Mouse (Mus musculus): ENCODE measurements around the gene Castor1.

Gene Castor1

GRCm38 (mm10) chr11:4235052-4235655, 17.1 kb downstream of the Castor1 start:
- no peak for ATAC-seq (ENCODE audit: low TSS enrichment)

GRCm38 (mm10) chr11:4235665-4236545, 17.9 kb downstream of the Castor1 start, which contains the start of gene Osm:
TSS of gene Osm (plus strand) at chr11:4236420.
- no peak for ATAC-seq (ENCODE audit: low TSS enrichment)

- ATAC-seq (ENCODE audit: low TSS enrichment): no peak
Observed at GRCm38 (mm10) chr11:4236546-4237067, 18.6 kb downstream of the Castor1 start.

GRCm38 (mm10) chr11:4237389-4237912, 19.4 kb downstream of the Castor1 start:
- no peak for ATAC-seq (ENCODE audit: low TSS enrichment)

- no peak for ATAC-seq (ENCODE audit: low TSS enrichment)
Observed at GRCm38 (mm10) chr11:4238167-4238566, 20.1 kb downstream of the Castor1 start.

- no peak for ATAC-seq (ENCODE audit: low TSS enrichment)
Observed at GRCm38 (mm10) chr11:4239691-4240090, 21.7 kb downstream of the Castor1 start.

- ATAC-seq (ENCODE audit: low TSS enrichment): no peak
Observed at GRCm38 (mm10) chr11:4240151-4240550, 22.1 kb downstream of the Castor1 start.

- no peak for ATAC-seq (ENCODE audit: low TSS enrichment)
Observed at GRCm38 (mm10) chr11:4241180-4241579, 23.2 kb downstream of the Castor1 start.

- no peak for ATAC-seq (ENCODE audit: low TSS enrichment)
Observed at GRCm38 (mm10) chr11:4246126-4246525, 28.1 kb downstream of the Castor1 start.

GRCm38 (mm10) chr11:4246623-4247022, 28.6 kb downstream of the Castor1 start:
- no peak for ATAC-seq (ENCODE audit: low TSS enrichment)

- ATAC-seq (ENCODE audit: low TSS enrichment): no peak
Observed at GRCm38 (mm10) chr11:4247201-4247959, 29.4 kb downstream of the Castor1 start.

- no peak for ATAC-seq (ENCODE audit: low TSS enrichment)
Observed at GRCm38 (mm10) chr11:4249151-4249550, 31.1 kb downstream of the Castor1 start.

GRCm38 (mm10) chr11:4250290-4250689, 32.3 kb downstream of the Castor1 start:
- ATAC-seq (ENCODE audit: low TSS enrichment): no peak

- no peak for ATAC-seq (ENCODE audit: low TSS enrichment)
Observed at GRCm38 (mm10) chr11:4251376-4251775, 33.4 kb downstream of the Castor1 start.

- ATAC-seq (ENCODE audit: low TSS enrichment): no peak
Observed at GRCm38 (mm10) chr11:4252886-4253285, 34.9 kb downstream of the Castor1 start.

GRCm38 (mm10) chr11:4256846-4257607, 39.0 kb downstream of the Castor1 start, which contains the start of gene Lif:
TSS of gene Lif (plus strand) at chr11:4257557.
- no peak for ATAC-seq (ENCODE audit: low TSS enrichment)

- no peak for ATAC-seq (ENCODE audit: low TSS enrichment)
Observed at GRCm38 (mm10) chr11:4257756-4258155, 39.7 kb downstream of the Castor1 start.

- ATAC-seq (ENCODE audit: low TSS enrichment): peak; percentile 69; the same call in 1 of the 2 replicates
Observed at GRCm38 (mm10) chr11:4258657-4259082, 40.6 kb downstream of the Castor1 start.

GRCm38 (mm10) chr11:4260463-4261187, 42.6 kb downstream of the Castor1 start:
- ATAC-seq (ENCODE audit: low TSS enrichment): no peak

GRCm38 (mm10) chr11:4261188-4261494, 43.1 kb downstream of the Castor1 start:
- ATAC-seq (ENCODE audit: low TSS enrichment): no peak; the same call in 1 of the 2 replicates
